Mouse (Mus musculus): ENCODE results near the gene Cntrl.

DNA sequence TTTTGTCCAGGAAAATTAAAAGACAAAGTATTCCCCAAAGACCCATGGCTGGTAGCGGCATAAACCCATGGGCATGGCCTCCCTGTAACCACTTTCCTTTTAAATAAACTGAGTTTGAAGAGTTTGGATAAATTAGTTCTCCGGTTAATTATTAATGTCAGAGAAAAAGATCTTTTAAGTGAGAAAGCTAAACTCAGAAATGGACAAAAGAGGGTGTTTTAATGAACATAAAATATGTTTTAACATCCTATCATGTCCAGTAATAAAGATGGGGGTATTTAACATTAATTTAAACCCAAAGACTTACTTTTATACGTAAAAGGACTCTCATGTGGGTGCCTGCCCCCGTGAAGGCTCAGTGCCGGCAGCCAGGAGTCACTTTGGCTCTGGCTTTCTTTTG lies 48.0 kb upstream of the Cntrl start, which contains the start of gene Hc:
- TF ChIP-seq CTCF (conservative IDR thresholded peaks at IDR 0.05; ENCODE audit: low read length) (no peak), NANOG (IDR thresholded peaks at IDR 0.05; ENCODE audit: borderline replicate concordance, low read length) (no peak)

Data from E14TG2a.4 (cell line).